Mouse (Mus musculus) liver, adult 2 months (tissue): Measurements from ENCODE around the gene 1110059E24Rik.

Experiments
- CTCF ChIP-seq: fragments of 200-500 bp; IDR thresholded peaks from 2 replicates; pipeline ENCODE4 v1.5.1; 2011; ENCODE audit warnings: low read depth, low read length, control low read depth
- POLR2A ChIP-seq: fragments of 200-500 bp; IDR thresholded peaks from 2 replicates; pipeline ENCODE4 v1.6.1; 2011; ENCODE audit warnings: low read length, control low read depth; ENCODE audit not compliant: insufficient read depth; ENCODE audit errors: extremely low read depth

GRCm38 (mm10) chr19:21680091-21680490 lies 27.3 kb upstream of the 1110059E24Rik start:
- no peak for TF ChIP-seq CTCF
- TF ChIP-seq POLR2A, result no peak
